Mouse (Mus musculus) heart, adult 11 months (tissue): ENCODE data around the gene Pdss2.

Source experiments
- DNase-seq: peaks from one replicate; pipeline ENCODE4 v3.0.0; 2022

Gene Pdss2

GRCm38 (mm10) chr10:43312658-43313417 lies 91.6 kb downstream of the Pdss2 start:
- peak; percentile 22 for DNase-seq

GRCm38 (mm10) chr10:43315228-43315627 lies 93.9 kb downstream of the Pdss2 start:
- peak; percentile 49 for DNase-seq

- DNase-seq: peak; percentile 25
Observed at GRCm38 (mm10) chr10:43317327-43317951, 96.2 kb downstream of the Pdss2 start.

GRCm38 (mm10) chr10:43321019-43321418 lies 99.7 kb downstream of the Pdss2 start:
- DNase-seq: peak; percentile 59

GRCm38 (mm10) chr10:43322446-43323178 lies 101.3 kb downstream of the Pdss2 start:
- peak; percentile 61 for DNase-seq

- DNase-seq: peak; percentile 71
Observed at GRCm38 (mm10) chr10:43323386-43323785, 102.1 kb downstream of the Pdss2 start.

- peak; percentile 42 for DNase-seq
Observed at GRCm38 (mm10) chr10:43329813-43330212, 108.5 kb downstream of the Pdss2 start.

GRCm38 (mm10) chr10:43330691-43331090 lies 109.4 kb downstream of the Pdss2 start:
- peak; percentile 41 for DNase-seq

GRCm38 (mm10) chr10:43331931-43332701 lies 110.8 kb downstream of the Pdss2 start:
- DNase-seq: peak; percentile 68

GRCm38 (mm10) chr10:43335874-43336273 lies 114.6 kb downstream of the Pdss2 start:
- peak; percentile 30 for DNase-seq

GRCm38 (mm10) chr10:43337110-43337509 lies 115.8 kb downstream of the Pdss2 start:
- DNase-seq: peak; percentile 29

GRCm38 (mm10) chr10:43339811-43340210 lies 118.5 kb downstream of the Pdss2 start:
- DNase-seq: peak; percentile 40

- no peak for DNase-seq
Observed at GRCm38 (mm10) chr10:43349718-43350117, 128.4 kb downstream of the Pdss2 start.

- peak; percentile 22 for DNase-seq
Observed at GRCm38 (mm10) chr10:43357884-43358283, 136.6 kb downstream of the Pdss2 start.

- DNase-seq: no peak
Observed at GRCm38 (mm10) chr10:43362947-43363346, 141.7 kb downstream of the Pdss2 start.

GRCm38 (mm10) chr10:43363431-43363851 lies 142.2 kb downstream of the Pdss2 start:
- peak; percentile 80 for DNase-seq

- DNase-seq: peak; percentile 64
Observed at GRCm38 (mm10) chr10:43365909-43366308, 144.6 kb downstream of the Pdss2 start.

- DNase-seq: peak; percentile 74
Observed at GRCm38 (mm10) chr10:43368611-43369010, 147.3 kb downstream of the Pdss2 start.

GRCm38 (mm10) chr10:43372315-43372714 lies 151.0 kb downstream of the Pdss2 start:
- peak; percentile 98 for DNase-seq

GRCm38 (mm10) chr10:43373035-43373434 lies 151.7 kb downstream of the Pdss2 start:
- DNase-seq: peak; percentile 37

- DNase-seq: peak; percentile 71
Observed at GRCm38 (mm10) chr10:43373666-43374065, 152.4 kb downstream of the Pdss2 start.

GRCm38 (mm10) chr10:43375286-43375685 lies 154.0 kb downstream of the Pdss2 start:
- DNase-seq: peak; percentile 87

- DNase-seq: no peak
Observed at GRCm38 (mm10) chr10:43376749-43377148, 155.5 kb downstream of the Pdss2 start.
